Mouse (Mus musculus) limb, embryonic 15.5 days (tissue): ENCODE data around the gene Fibp. TPM values are rescaled to one million over a fixed set of nuclear protein-coding genes. Genes with fewer than 3 reads are reported as not detected.
A peak's percentile ranks its signal among the peaks of the same experiment; 100 is the strongest.

Source experiments
- ATAC-seq: fragments of 200-750 bp; cut with Nextera tagmentation; 2 replicates; pipeline ENCODE4 v1.8.0; 2017; ENCODE audit warnings: low read depth, moderate TSS enrichment; ENCODE audit not compliant: insufficient number of reproducible peaks, low FRiP score, low TSS enrichment
- H3K27ac ChIP-seq: fragments of 300-500 bp; sonication (generic); 2 replicates; pipeline ENCODE4 v1.5.1; 2015; ENCODE audit warnings: moderate library complexity, mild to moderate bottlenecking, inconsistent platforms
- H3K27me3 ChIP-seq: fragments of 300-500 bp; sonication (generic); 2 replicates; pipeline ENCODE4 v1.6.1; 2015; ENCODE audit warnings: inconsistent platforms
- H3K36me3 ChIP-seq: fragments of 300-500 bp; sonication (generic); 2 replicates; pipeline ENCODE4 v1.6.1; 2015; ENCODE audit warnings: inconsistent platforms
- H3K4me1 ChIP-seq: fragments of 300-500 bp; sonication (generic); 2 replicates; pipeline ENCODE4 v1.6.1; 2015; ENCODE audit warnings: inconsistent platforms
- H3K4me2 ChIP-seq: fragments of 300-500 bp; sonication (generic); 2 replicates; pipeline ENCODE4 v1.6.1; 2015; ENCODE audit warnings: mild to moderate bottlenecking, inconsistent platforms
- H3K4me3 ChIP-seq: fragments of 300-500 bp; sonication (generic); 2 replicates; pipeline ENCODE4 v1.5.1; 2015; ENCODE audit warnings: mild to moderate bottlenecking, inconsistent platforms
- H3K9ac ChIP-seq: fragments of 300-500 bp; sonication (generic); 2 replicates; pipeline ENCODE4 v1.6.1; 2015; ENCODE audit warnings: inconsistent platforms
- H3K9me3 ChIP-seq: fragments of 300-500 bp; sonication (generic); 2 replicates; pipeline ENCODE4 v1.6.1; 2016; ENCODE audit warnings: inconsistent platforms
- WGBS: fragments of 180-500 bp; shearing (Covaris S2); methylation state at CpG from one replicate; pipeline ENCODE4 v1.1.7; 2015; 5-methylcytosine and 5-hydroxymethylcytosine counted together
- polyA plus RNA-seq: library from polyadenylated mRNA; unstranded; fragments of >200 nt; fragmentation: Nextera tagmentation; extraction: Ambion mirVana; gene quantifications from 2 replicates; pipeline ENCODE4 v1.2.1, GENCODE M21; 2015

Gene Fibp
- polyA plus RNA-seq, 1 experiment from 2014 or later = 105 TPM

- peak overlapping the region; percentile 95 for H3K27ac ChIP-seq
- peaks cover 40% of the 10 kb centered on the region for H3K4me1 ChIP-seq
- peak overlapping the region; percentile 81 for H3K4me3 ChIP-seq
- ATAC-seq = peak; percentile 68
- H3K36me3 ChIP-seq = peaks cover 47% of the 10 kb centered on the region
- no peaks in the 10 kb centered on the region for H3K27me3 ChIP-seq
- H3K4me2 ChIP-seq = peak overlapping the region; percentile 83
- no peaks in the 10 kb centered on the region for H3K9me3 ChIP-seq
- peak overlapping the region; percentile 80 for H3K9ac ChIP-seq
- WGBS = 1% methylated on average over 42 of the region's 48 CpGs
Observed at GRCm38 (mm10) chr19:5424092-5424781, 36.2 kb upstream of the Fibp start.

GRCm38 (mm10) chr19:5424782-5425741 lies 35.4 kb upstream of the Fibp start, which contains the start of the genes Drap1 and AI837181:
Drap1 (minus strand) TSS chr19:5424979.
AI837181 (plus strand) TSS chr19:5425144.
- Histone ChIP-seq H3K9ac (peak within 1 kb of the TSS; percentile 89), H3K4me1 (peaks cover 44% of the 10 kb centered on the region), H3K27me3 (no peaks in the 10 kb centered on the region), H3K4me2 (peak within 1 kb of the TSS; percentile 83), H3K4me3 (peak within 1 kb of the TSS; percentile 81), H3K9me3 (no peaks in the 10 kb centered on the region), H3K36me3 (peaks cover 44% of the 10 kb centered on the region), H3K27ac (peak within 1 kb of the TSS; percentile 95)
- ATAC-seq = peak; percentile 90
- 1% methylated on average over 75 of the region's 87 CpGs for WGBS

- WGBS = 83% methylated on average over 18 of the region's 18 CpGs
- Histone ChIP-seq H3K4me2 (peak overlapping the region; percentile 64), H3K36me3 (peaks cover 34% of the 10 kb centered on the region), H3K27ac (peak overlapping the region; percentile 88), H3K27me3 (no peaks in the 10 kb centered on the region), H3K4me3 (peak overlapping the region; percentile 81), H3K9ac (peak overlapping the region; percentile 89), H3K9me3 (no peaks in the 10 kb centered on the region), H3K4me1 (peaks cover 44% of the 10 kb centered on the region)
- no peak for ATAC-seq
Observed at GRCm38 (mm10) chr19:5425906-5426565, 34.4 kb upstream of the Fibp start.

GRCm38 (mm10) chr19:5426640-5427290 lies 33.6 kb upstream of the Fibp start:
- Histone ChIP-seq H3K9me3 (no peaks in the 10 kb centered on the region), H3K36me3 (peaks cover 31% of the 10 kb centered on the region), H3K4me2 (peak overlapping the region; percentile 64; the same call in 1 of the 2 replicates), H3K9ac (0 out of 2 replicates have a peak overlapping the region, but pooled peaks have one; percentile 14), H3K27ac (no peak overlapping the region), H3K4me1 (peaks cover 43% of the 10 kb centered on the region), H3K4me3 (peak overlapping the region; percentile 81), H3K27me3 (no peaks in the 10 kb centered on the region)
- WGBS = 91% methylated on average over 13 of the region's 13 CpGs
- ATAC-seq = no peak

- Histone ChIP-seq H3K4me3 (no peak overlapping the region), H3K4me1 (peaks cover 45% of the 10 kb centered on the region), H3K9ac (no peak overlapping the region), H3K36me3 (peaks cover 18% of the 10 kb centered on the region), H3K4me2 (no peak overlapping the region), H3K27me3 (no peaks in the 10 kb centered on the region), H3K27ac (no peak overlapping the region), H3K9me3 (no peaks in the 10 kb centered on the region)
- 63% methylated on average over 2 of the region's 2 CpGs for WGBS
- no peak for ATAC-seq
Observed at GRCm38 (mm10) chr19:5428083-5428482, 32.3 kb upstream of the Fibp start.

- no peak overlapping the region for H3K4me2 ChIP-seq
- no peak overlapping the region for H3K27ac ChIP-seq
- peaks cover 17% of the 10 kb centered on the region for H3K36me3 ChIP-seq
- H3K4me3 ChIP-seq = no peak overlapping the region
- no peak overlapping the region for H3K9ac ChIP-seq
- WGBS = 79% methylated on average over 4 of the region's 4 CpGs
- no peaks in the 10 kb centered on the region for H3K27me3 ChIP-seq
- H3K4me1 ChIP-seq = peaks cover 45% of the 10 kb centered on the region
- no peaks in the 10 kb centered on the region for H3K9me3 ChIP-seq
- no peak for ATAC-seq
Observed at GRCm38 (mm10) chr19:5429219-5429618, 31.2 kb upstream of the Fibp start.

- no peak overlapping the region for H3K9ac ChIP-seq
- H3K4me3 ChIP-seq = no peak overlapping the region
- H3K36me3 ChIP-seq = peaks cover 17% of the 10 kb centered on the region
- H3K9me3 ChIP-seq = no peaks in the 10 kb centered on the region
- no peak overlapping the region for H3K4me2 ChIP-seq
- H3K4me1 ChIP-seq = peaks cover 46% of the 10 kb centered on the region
- ATAC-seq = no peak
- H3K27me3 ChIP-seq = no peaks in the 10 kb centered on the region
- 66% methylated on average over 8 of the region's 8 CpGs for WGBS
- no peak overlapping the region for H3K27ac ChIP-seq
Observed at GRCm38 (mm10) chr19:5429806-5430205, 30.6 kb upstream of the Fibp start.

- Histone ChIP-seq H3K27me3 (no peaks in the 10 kb centered on the region), H3K9me3 (no peaks in the 10 kb centered on the region), H3K4me1 (peaks cover 46% of the 10 kb centered on the region), H3K9ac (no peak overlapping the region), H3K4me3 (no peak overlapping the region), H3K27ac (no peak overlapping the region), H3K36me3 (peaks cover 17% of the 10 kb centered on the region), H3K4me2 (no peak overlapping the region)
- no peak for ATAC-seq
- WGBS = 82% methylated on average over 1 of the region's 1 CpGs
Observed at GRCm38 (mm10) chr19:5430408-5430807, 30.0 kb upstream of the Fibp start.

- 62% methylated on average over 4 of the region's 4 CpGs for WGBS
- no peak overlapping the region for H3K4me3 ChIP-seq
- peak overlapping the region; percentile 72; the same call in 1 of the 2 replicates for H3K27ac ChIP-seq
- peaks cover 32% of the 10 kb centered on the region for H3K4me1 ChIP-seq
- no peak for ATAC-seq
- no peaks in the 10 kb centered on the region for H3K9me3 ChIP-seq
- H3K4me2 ChIP-seq = no peak overlapping the region
- no peaks in the 10 kb centered on the region for H3K27me3 ChIP-seq
- H3K9ac ChIP-seq = no peak overlapping the region
- peaks cover 6% of the 10 kb centered on the region for H3K36me3 ChIP-seq
Observed at GRCm38 (mm10) chr19:5431911-5432464, 28.4 kb upstream of the Fibp start.

- peak overlapping the region; percentile 72 for H3K27ac ChIP-seq
- 3% methylated on average over 16 of the region's 16 CpGs for whole genome bisulfite sequencing
- ATAC-seq = peak; percentile 57; the same call in 1 of the 2 replicates
Observed at GRCm38 (mm10) chr19:5432992-5433852, 27.2 kb upstream of the Fibp start.

More at GRCm38 (mm10) chr19:5432992-5433852, 27.2 kb upstream of the Fibp start:
- Histone ChIP-seq H3K4me2 (peak overlapping the region; percentile 67), H3K9ac (peak overlapping the region; percentile 39; the same call in 1 of the 2 replicates), H3K36me3 (peaks cover 3% of the 10 kb centered on the region; the same call in 1 of the 2 replicates), H3K4me1 (peaks cover 29% of the 10 kb centered on the region), H3K4me3 (peak overlapping the region; percentile 26), H3K27me3 (no peaks in the 10 kb centered on the region), H3K9me3 (no peaks in the 10 kb centered on the region)
